Mouse (Mus musculus): ENCODE data around the gene Vsir. TPM values are rescaled to one million over a fixed set of nuclear protein-coding genes. Genes with fewer than 3 reads are reported as not detected.

Gene Vsir
- 262 TPM for polyA plus RNA-seq (2017; shearing (Covaris generic))

GRCm38 (mm10) chr10:60346701-60347405 lies at the start of gene Vsir:
TSS of gene Vsir (plus strand) at chr10:60346851.

GRCm38 (mm10) chr10:60399449-60399848 lies 52.8 kb downstream of the Vsir start, which contains the start of gene Gm17455:
TSS of gene Gm17455 (plus strand) at chr10:60399726.

Other genes with a start within 250 kb of the Vsir start
- 7.2 TPM for gene Spock2, start 240.6 kb upstream of the Vsir start, polyA plus RNA-seq (2017; shearing (Covaris generic))
- gene Chst3, start 127.6 kb upstream of the Vsir start, polyA plus RNA-seq (2017; shearing (Covaris generic)): 0.09 TPM
- gene Psap, start 69.2 kb upstream of the Vsir start, polyA plus RNA-seq (2017; shearing (Covaris generic)): 490 TPM
- 4.0 TPM for gene Gm17455, start 52.9 kb downstream of the Vsir start, polyA plus RNA-seq (2017; shearing (Covaris generic))

Data from CD4-positive, CD25-positive, alpha-beta regulatory T cell, adult 9 weeks (primary cell).